Mouse (Mus musculus) embryo, embryonic 10 days (tissue): ENCODE results near the gene Krt83.
"Not testable (repeated sequence)": the region's sequence is repeated elsewhere in the genome, so short reads cannot be mapped to it uniquely, and the experiment has no call there.

Experiments
- DNase-seq: peaks from one replicate; pipeline ENCODE4 v3.0.0-alpha.2; 2015; ENCODE audit warnings: low spot score

Gene Krt83

GRCm38 (mm10) chr15:101491431-101491830 lies at the start of gene Krt83:
Gene Krt83, minus strand, starts transcription at chr15:101491512.
- DNase-seq = no peak

GRCm38 (mm10) chr15:101538580-101538900 lies 47.2 kb upstream of the Krt83 start:
- no peak for DNase-seq

GRCm38 (mm10) chr15:101537864-101538579 lies 46.7 kb upstream of the Krt83 start:
- DNase-seq = peak; percentile 17

GRCm38 (mm10) chr15:101536054-101536850 lies 44.9 kb upstream of the Krt83 start:
- DNase-seq = no peak

DNA sequence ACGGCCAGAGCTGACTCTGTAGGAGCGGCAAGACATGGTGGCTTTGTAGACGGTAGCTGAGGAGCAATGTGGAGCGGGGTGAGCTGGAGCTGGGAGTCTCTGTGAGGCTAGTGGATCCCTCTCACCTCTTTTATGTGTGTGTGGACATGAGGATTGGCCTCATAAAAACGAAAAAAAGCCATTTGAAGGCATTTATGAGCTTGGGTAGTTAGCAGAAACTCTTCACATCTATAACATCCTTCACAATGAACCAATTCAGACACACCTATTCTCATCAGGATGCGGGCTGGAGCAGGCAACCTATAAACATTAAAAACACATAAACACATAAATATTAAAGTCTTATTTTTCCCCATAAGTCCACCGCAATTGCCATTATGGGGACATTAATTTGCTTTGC lies 41.4 kb upstream of the Krt83 start, which contains the start of gene Krt84:
Gene Krt84 (minus strand): TSS at position 101 of the 400 bp plus-strand sequence.
- no peak for DNase-seq

DNA sequence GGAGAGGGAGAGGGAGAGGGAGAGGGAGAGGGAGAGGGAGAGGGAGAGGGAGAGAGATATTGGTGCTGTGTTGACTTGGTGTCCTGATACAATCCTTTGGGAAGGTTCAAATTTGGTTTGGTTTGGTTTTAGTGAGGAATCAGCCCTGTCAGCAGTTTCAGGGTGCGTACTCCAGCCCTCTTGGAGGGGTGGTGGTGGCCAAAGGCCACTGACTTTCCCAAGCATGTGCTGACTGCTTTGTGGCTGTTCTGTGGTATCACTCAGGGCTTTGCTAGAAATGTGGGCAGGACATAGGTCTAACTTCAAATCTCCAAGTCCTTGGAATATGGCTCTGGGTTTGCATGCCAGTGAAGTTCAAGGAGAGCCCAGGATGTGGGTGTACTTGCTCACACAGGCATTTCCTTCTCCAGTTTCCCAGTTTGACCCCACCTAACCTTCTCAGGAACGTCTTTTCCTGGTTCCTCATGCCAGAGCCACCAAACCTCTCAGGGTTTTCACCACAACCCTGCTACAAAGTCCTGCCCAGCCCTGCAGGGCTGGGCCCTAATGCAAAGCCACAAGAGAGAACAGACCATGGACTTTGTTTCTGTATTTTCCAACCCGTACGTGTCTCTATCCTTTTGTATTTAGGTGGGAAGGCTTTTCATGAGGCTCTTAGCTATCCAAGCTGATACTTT lies 31.4 kb upstream of the Krt83 start:
- no peak for DNase-seq

DNA sequence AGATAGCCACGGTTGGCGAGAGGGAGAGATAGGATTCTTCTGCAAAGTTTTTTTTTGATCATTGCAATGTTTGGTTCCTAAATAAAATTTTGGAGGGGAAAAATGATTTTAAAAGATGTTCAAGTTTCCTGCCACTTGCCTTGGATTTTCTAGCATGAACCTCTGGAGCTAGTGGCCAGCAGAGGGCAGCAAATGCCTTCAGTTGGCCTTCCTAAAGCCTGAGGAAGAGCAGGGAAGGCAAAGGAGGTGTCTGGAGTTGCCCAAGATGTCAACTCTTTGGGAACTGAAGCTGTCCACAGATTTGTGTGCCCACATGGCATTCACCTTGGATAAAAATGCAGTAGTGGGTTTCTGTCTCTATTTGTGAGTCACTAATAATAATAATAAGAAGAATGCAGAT lies 28.5 kb upstream of the Krt83 start:
- peak; percentile 89 for DNase-seq

GRCm38 (mm10) chr15:101517161-101517560 lies 25.8 kb upstream of the Krt83 start, which contains the start of gene Gm49425:
Gene Gm49425, minus strand, starts transcription at chr15:101517261.
- DNase-seq = not testable (repeated sequence)

- no peak for DNase-seq
Observed at GRCm38 (mm10) chr15:101508247-101508646, 16.9 kb upstream of the Krt83 start.

DNA sequence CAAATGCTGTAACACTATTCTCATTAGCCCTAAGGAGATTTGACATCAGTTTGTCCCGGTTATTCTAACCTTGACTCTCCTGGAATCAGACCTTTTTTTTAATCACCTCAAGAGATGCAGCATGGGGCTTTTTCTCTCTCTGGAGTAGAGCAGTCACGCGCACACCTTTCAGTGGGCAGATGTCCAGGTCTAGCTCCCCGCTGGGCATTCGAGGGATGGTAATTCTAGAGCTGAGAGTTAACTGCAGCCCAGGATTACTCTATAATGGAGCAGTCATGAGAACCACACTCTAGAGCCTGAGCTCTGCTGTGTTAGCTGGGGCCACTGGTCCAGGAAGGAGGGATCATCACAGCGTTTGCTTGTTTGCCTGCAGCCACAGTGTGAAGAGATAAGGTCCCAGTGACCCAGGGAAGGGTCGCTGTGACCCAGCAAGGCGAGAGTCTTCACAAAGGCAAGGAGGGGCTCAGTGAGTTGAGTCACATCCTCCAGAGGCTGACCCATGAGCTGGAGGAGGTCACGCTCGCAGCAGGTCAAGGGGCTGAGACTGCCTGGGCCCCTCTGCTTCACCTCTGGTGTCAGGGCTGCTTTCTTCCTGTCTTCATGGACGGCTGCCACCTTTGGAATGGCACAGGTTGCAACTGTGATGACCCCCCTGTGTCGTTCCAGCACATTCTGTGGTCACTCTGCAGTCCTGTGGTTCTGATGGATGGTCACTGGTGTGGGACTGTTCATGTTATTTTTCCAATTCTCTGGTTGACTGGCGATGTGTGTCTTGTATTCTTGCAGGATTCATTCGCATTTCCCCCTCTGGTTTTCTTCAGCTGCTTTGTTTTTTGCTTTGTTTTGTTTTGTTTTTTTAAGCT lies 15.8 kb upstream of the Krt83 start:
- peak; percentile 40 for DNase-seq

- peak; percentile 35 for DNase-seq
Observed at GRCm38 (mm10) chr15:101497181-101497580, 5.9 kb upstream of the Krt83 start.

DNA sequence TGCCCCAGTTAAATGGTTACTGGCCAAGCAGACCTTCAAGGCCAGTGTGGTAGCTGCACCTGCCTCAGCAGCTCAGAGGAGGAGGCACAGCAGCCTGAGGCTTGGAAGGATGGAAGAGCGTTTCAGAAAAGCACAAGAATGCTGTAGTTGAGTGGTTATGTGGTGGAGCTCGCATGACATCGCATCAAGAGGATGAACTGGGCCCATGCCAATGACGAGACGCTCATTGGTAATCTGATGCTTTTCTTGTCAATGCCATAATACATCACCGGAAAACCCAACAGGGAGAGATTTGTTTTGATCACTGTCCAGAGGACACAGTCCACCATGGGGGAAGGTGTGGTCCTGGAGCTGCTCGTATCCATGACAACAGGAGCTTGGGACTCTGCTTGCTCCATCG lies 4.0 kb upstream of the Krt83 start:
- no peak for DNase-seq

- DNase-seq = no peak
Observed at GRCm38 (mm10) chr15:101494203-101494602, 2.9 kb upstream of the Krt83 start.

DNA sequence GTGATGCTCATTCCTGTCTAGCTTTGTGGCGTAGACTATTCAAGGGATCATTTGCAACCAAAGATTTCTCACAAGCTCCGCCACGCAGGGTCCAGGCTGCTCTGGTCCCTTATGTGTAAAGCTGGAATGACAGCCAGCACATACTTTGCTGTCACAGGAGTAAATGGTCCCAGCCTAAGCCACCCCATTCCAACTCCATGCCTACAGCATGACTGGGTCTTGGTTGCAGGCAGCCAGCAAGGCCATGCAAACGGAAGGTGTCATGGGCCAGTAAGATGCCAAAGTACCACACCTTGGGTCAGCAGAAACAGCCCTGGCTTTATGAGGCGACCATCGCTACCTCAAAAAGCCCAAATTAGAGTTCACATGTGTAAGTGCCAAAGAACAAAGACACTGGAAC lies 2.4 kb upstream of the Krt83 start:
- DNase-seq = no peak

DNA sequence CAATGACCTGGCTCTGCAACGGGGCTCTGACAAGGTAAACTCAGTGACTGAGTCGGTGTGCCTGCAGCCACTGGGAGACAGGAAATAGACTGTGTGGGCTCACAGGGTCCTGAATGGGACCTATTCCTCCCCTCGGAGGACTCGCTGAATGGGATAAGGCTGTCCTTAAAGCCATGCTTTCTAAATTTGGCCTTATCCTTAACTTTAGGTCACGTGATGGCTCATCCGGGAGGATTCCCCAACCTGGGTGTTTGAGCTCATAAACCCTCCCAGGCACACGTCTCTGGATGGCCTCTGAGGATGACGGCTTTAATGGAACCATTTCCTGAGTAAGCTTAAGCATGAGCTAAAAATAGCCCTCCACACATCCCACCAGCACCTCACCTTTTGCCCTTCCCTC lies 1.4 kb upstream of the Krt83 start:
- DNase-seq = no peak

- no peak for DNase-seq
Observed at GRCm38 (mm10) chr15:101485911-101486635, 5.2 kb downstream of the Krt83 start.

GRCm38 (mm10) chr15:101484939-101485338 lies 6.4 kb downstream of the Krt83 start:
- no peak for DNase-seq

DNA sequence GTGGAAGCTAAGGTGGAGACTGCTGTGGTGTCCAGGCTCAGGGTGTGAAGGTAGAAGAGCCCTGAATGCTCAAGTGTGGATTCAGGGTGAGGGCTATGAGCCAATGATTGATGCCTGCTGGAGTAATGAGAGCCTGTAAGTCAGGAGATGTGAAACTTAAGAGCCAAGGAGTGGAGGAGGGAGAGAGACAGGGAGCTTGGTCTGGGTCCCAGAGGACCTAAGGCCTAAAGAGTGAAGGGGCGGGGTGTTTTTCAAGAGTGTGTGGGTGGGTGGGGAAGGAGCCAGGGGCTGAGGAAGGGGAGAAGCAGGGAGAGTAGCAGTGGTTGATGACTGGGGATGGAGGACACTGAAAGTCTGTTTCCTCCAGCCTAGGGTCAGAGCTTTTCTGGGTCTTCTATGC lies 7.7 kb downstream of the Krt83 start:
- DNase-seq = no peak

DNA sequence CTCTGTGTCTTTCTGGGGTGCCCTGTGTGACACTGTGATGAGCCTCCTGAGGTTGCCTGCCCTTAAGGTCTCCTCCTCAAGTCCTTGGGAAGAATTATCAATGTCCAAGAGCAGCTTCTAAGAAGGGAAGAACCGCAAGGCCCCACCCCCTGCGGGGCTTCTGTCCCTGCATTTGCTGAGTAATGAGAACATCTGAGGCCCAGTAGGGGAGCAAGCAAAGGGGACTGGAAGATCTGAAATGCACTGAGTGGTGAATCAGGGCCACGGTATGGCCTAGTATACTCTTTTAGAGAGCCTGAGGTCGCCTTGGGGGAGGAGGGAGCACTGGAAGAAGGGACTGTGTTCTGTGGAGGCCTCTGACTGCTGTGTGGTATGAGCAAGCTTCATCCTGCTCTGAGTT lies 9.3 kb downstream of the Krt83 start:
- DNase-seq = no peak

DNA sequence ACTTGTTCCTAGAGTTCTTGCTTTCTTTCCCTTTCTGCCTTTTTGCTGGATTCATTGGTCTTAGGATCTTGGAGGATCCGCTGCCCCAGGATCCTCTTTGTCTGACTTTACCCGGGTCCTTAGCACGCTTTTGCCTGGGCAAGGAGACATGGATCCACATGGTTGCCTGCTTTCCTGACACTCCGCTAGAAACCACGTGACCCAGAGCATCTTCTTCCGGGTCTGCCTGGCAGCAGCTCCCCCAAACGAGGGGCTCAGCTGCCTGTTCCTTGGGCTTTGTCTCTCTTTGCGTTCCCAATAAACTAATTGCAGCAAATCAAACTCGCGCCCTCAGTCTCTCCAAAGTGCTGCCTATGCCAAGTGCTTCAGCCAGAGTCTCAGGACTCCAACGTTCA lies 11.6 kb downstream of the Krt83 start:
- DNase-seq = peak; percentile 32

DNA sequence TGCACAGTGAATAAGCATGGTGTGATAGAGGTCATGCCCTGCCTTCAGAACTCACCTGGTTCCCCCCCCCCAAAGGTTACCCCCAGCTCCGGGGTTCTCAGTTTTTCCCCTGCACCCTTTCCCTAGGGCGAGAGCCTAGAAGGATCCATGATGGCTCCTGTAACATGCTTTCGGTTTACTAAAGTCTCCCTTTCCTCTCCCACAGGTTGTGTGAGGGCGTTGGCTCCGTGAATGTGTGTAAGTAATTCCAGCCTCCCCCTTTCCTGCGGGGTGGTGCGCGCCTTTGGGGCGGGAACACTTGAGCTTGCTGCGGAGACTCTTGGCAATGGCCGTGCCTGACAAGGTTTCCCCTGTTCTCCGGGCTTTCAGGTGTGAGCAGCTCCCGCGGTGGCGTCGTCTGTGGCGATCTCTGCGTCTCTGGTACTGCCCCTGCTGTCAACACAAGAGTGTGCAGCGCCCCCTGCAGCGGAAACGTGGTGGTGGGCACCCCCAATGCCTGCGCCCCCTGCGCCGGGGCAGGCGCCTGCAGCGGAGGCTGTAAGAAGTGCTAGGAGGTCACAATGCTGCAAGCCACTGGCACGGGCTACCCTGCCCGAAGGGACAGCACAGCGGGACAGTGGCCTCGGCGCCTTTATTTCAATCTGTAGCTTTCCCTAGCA lies 12.2 kb downstream of the Krt83 start:
- peak; percentile 74 for DNase-seq
